Mouse (Mus musculus) R1 (cell line): Measurements from ENCODE around the gene Cenpc1.

ENCODE experiments used
- DNase-seq: peaks from one replicate; pipeline ENCODE4 v3.0.0-alpha.2; 2018; ENCODE audit warnings: low read depth, low spot score

The Cenpc1 gene

DNA sequence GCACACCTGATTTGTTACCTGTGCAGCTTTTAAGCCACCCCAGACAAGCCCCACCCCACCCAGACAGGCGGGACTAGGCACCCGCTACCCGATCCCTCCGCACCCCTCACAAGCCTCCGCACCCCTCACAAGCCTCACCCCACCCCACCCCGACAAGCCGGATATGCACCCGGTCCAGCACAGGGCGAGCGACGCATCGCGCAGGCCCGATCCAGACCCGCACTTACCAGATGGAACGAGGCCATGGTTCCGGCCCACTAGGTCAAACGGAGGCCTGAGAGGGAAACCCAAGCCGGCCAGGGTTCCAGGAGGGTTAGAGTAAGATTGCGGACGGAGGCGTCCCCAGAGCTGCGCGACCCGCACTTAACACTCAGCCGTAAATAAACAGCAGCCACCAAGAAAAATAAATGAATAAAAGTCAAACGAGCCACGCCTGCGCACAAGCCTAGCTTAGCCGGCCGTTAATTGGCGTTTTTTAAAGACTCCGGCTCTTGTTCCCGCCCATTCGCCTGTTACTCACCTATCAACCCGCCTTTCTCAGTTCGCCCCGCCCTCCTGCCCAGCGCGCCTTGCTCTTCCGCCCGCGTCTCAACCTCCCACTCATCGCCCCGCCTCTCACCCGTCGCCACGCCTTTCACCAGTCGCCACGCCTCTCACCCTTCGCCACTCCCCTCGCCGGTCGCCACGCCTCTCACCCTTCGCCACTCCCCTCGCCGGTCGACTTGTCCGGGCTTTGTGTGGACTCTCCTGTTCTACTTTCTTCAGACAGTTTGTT lies at the start of gene Cenpc1:
Cenpc1 (minus strand) TSS at position 483 of the 775 bp plus-strand sequence.
- peak; percentile 98 for DNase-seq

DNA sequence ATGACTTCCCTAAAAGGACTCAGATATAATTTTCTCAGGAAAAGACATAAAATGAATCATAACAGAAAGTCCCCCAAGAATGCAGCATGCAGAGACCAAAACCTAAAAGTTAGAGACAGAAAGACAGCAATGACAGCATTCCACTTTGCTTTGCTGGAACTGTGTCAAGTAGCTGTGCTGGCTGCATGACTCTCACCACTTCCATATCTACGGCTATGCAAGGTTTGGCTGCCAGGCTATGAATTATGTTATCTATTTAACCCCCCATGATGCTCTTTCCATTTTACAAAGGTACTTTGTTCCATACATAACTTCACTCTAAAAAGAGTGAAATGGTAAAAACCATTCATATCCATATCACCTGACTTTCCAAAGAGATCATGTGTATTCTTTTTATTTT lies 48.6 kb upstream of the Cenpc1 start:
- no peak for DNase-seq

GRCm38 (mm10) chr5:86113037-86113436 lies 47.7 kb upstream of the Cenpc1 start:
- DNase-seq, result no peak

DNA sequence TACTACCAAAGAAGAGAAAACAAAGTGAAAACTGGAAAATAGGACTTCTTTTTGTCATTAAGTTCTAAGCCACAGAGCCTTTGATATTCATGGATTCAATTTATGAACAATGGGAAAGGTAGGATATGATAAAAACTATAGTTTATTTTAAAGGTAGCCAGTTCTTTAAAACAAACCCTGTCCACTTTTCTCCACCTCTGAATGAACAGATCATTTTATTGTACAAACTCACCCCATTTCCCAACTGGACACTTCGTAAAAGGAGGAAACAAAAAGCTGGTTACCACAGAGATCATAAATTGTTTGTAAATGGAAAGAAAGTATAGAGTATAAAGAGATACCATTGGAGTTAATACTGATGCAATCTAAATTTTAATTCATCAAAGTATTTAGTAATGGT lies 45.7 kb upstream of the Cenpc1 start:
- no peak for DNase-seq

GRCm38 (mm10) chr5:86106610-86107009 lies 41.2 kb upstream of the Cenpc1 start:
- no peak for DNase-seq

DNA sequence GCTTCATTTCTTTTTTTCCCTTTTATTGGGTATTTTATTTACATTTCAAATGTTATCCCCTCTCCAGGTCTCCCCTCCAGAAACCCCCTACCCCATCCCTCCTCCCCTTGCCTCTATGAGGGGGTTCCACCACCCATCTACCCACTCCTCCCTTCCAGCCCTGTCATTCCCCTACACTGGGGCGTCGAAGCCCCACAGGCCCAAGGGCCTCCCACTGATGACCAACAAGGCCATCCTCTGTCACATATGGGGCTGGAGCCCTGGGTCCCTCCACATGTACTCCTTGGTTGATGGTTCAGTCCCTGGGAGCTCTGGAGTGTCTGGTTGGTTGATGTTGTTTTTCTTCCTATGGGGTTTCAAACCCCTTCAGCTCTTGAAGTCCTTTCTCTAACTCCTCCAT lies 36.8 kb upstream of the Cenpc1 start:
- DNase-seq, result no peak

DNA sequence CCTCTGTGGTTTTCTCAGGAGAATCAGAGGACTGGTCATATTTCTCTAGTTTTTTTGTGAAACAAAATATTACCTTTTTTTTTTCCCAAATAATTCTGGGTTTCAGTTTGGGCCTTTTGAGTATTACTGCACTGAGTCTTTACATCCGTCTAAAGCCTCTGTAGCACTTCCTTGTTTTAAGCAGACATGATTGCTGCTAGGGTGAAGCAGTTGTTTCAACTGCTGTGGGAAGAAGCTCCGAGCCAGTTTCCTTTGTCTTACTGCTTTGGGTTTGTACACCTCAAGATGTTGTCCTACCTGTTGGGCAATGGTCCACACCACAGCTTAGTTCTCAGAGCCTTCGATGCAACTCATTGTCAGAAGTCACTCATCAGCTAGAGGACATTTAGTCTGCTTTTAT lies 35.2 kb upstream of the Cenpc1 start:
- no peak for DNase-seq

GRCm38 (mm10) chr5:86098988-86099387 lies 33.6 kb upstream of the Cenpc1 start:
- DNase-seq, result no peak

DNA sequence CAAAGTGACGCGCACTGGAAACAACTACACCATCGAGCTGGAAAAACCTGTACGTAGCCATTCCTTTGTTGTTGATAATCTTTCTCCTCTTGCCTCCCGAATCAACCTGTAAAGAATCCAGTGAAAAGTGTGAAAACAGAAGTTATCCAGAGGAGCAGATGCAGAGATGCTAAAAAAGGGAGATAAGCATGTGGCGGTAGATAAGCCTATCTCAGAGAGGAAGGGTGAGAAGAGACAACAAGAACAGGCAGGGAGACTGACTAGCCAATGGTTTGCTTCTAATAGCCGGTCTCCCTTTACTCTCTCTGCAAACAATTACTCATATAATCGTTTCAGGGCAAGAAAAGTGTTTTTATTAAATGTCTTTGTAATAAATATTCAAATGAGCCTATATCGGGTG lies 29.4 kb upstream of the Cenpc1 start:
- no peak for DNase-seq

- no peak for DNase-seq
Measured at GRCm38 (mm10) chr5:86086751-86087150, 21.4 kb upstream of the Cenpc1 start.

- no peak for DNase-seq
Measured at GRCm38 (mm10) chr5:86084979-86085378, 19.6 kb upstream of the Cenpc1 start.

DNA sequence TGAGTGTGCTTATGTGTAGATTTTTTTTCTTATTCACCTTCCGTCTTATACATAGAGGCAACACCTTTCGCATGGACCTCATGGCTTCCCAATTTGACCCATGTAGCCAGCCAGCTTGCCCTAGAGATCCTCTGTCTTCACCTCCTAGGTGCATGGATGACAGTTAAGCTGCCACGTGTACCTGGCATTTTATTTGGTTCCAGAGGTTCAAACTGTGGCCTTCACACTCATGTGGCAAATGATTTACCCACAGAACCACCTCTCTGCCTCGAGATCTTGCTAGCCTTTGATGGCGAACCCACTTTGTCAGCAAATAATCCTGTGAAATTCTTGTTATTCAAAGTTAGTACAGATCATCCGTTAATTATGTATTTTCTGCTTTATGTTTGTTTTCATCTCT lies 18.6 kb upstream of the Cenpc1 start:
- DNase-seq, result no peak

DNA sequence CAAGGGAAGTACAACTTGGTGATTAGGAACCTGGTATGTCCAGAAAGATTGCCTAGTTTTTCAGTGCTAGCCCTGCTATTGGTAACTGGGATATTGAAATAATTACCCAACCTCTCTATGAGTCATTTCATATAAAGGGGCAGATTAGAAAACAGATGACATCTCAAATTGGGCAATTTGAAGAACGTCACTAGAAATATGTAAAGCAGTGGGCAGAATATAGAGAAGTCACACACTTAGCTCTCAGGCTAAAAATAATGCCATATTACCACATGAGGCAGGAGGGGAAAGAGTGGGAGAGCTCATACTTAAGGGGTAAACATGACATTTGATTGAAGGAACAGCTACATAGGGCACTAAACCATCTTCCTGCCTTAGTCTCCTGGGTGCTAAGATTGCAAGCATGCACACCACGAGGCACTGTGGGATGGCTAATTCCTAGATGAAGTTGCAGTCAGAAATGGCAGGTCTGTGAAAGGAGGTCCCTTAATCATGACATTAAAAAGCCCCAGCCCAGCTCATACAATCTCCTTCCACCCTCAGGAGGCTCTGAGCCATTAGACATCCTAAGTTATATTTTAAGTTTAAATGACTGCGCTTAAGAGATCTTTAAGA lies 13.4 kb upstream of the Cenpc1 start:
- no peak for DNase-seq

DNA sequence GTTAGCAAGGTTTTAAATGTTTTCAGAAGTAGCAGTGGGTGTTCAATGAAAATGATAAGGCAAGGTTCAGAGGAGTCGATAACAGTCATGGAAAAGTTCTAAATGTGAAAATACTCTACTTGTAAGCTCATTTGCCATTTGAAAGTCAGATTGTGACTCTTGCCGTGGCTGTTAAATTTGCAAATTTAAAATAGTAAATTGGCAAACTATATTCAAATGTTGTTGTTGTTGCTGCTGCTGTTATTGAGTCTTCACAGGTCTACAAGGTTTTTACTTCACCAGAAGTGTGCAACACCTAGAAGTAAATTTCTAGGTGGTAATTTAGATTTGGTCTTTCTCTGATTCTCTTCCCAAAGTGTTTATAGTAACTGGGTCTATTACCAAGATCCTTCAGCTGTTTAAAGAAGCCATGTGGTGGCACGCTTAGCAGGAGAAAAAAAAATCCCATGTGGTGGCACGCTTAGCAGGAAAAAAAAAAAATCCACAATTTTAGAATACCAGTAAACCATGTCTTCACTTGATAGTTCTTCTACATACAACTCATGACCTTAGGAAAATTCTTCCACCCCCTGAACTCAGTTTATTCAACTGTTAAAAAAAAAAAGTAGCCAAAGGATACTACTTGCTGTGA lies 7.5 kb upstream of the Cenpc1 start:
- no peak for DNase-seq

DNA sequence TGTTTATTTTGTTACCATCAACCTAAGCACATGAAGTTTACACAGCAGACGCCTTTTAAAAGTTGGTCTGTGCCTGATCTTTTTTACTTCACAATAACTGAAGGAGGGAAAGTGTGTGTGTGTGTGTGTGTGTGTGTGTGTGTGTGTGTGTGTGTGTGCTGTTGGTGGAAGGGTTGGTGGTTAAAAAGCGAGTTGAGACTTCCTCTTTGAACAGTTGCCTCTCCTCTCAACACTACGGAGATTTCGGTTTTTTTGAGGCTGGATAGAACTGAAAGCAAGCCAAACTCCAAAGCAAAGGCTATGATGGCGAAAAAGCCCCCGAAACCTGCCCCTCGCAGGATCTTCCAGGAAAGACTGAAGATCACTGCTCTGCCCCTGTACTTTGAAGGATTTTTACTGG lies 6.2 kb upstream of the Cenpc1 start, which contains the start of gene Stap1:
Stap1 (plus strand) TSS at position 209 of the 400 bp plus-strand sequence.
- DNase-seq, result no peak

DNA sequence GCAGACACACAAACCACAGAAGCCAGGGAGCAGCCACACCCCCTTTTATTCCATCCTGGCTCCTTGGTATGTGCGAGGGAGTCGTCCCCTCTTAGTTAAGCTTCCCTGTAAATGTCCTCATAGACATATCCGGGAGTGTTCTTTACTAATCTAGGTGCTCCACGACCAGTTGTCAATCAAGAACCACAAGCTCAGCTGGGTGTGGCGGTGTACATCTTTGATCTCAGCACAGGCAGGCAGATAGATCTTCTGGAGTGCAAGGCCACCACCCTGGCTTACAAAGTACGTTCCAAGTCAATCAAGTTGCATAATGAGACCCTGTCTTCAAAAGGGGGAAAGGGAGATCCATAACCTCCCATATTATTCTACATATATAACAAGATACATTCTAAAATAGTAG lies 3.7 kb upstream of the Cenpc1 start:
- DNase-seq, result peak; percentile 38

DNA sequence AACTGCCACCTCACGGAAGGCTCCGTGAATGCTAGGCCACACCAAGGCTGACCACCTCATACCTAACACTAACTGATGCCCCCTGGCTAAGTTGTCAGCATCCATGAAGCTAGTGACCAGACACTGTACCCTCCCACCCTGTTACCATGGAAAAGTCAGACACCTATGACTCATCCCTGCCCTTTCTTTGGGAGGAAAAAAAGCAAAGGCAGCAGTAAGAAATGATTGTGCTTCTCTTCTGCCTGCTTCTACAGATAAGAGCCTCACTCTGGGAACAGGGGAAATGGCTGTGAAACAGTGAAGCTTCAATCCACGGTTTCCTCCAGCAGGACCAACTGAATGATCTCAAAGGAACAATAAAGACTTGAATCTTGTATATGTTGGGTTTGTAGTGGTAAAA lies 3.1 kb upstream of the Cenpc1 start:
- no peak for DNase-seq

- DNase-seq, result peak; percentile 89
Measured at GRCm38 (mm10) chr5:86066551-86066929, 1.2 kb upstream of the Cenpc1 start.

DNA sequence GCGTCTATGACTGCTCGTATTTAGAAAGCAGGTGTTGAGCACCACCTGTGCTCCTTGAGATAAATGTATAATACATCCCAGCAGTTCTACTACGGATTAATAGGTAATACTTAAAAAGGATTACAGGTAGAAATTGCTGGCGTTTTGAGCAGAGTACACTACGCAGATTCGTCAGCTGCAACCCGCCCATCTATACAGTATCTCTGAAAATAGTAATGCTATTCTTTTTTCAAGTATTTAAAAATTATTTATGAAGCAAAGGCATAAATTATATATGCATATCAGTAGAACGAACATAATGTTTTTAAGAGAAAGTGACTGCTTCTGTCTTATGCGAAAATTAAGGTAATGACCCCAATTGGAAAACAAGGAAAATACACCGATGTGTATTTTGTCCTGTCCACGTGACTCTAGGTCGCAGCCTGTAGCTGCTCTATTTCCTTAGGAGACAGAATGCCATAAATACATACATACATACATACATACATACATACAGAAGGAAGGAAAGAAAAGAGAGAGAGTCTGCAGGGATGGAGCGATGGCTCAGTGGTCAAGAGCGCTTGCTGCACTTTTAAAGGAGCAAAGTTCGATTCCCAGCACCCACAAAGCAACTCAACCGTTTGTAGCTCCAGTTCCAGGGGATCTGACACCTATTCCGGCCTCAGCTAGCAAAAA lies 630 bp upstream of the Cenpc1 start:
- no peak for DNase-seq

DNA sequence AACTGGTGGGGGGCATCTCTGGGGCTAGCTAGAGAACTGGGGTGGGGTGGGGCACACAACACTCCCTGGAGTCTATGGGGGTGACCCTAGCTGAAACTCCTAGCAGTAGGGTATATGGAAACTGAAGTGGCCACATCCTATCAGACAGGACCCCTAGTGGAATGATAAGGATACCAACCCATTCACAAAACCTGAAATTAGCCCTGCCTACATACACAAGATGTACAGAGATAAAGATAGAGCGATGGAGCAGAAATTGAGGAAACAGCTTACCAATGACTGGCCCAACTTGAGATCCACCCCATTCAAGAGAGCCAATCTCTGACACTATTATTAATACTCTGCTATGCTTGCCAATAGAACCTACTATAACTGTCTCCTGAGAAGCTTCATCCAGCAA lies 1.9 kb downstream of the Cenpc1 start:
- no peak for DNase-seq

GRCm38 (mm10) chr5:86029820-86030219 lies 35.6 kb downstream of the Cenpc1 start:
- no peak for DNase-seq
